Mouse (Mus musculus) hindbrain, embryonic 11.5 days (tissue): Measurements from ENCODE around the gene Pkn1. TPM values are rescaled to one million over a fixed set of nuclear protein-coding genes. Genes with fewer than 3 reads are reported as not detected.

Experiments
- ATAC-seq: fragments of 200-750 bp; cut with Nextera tagmentation; 2 replicates; pipeline ENCODE4 v1.8.0; 2017; ENCODE audit warnings: mild to moderate bottlenecking, moderate TSS enrichment, moderate library complexity; ENCODE audit not compliant: low FRiP score
- DNase-seq: peaks from one replicate; pipeline ENCODE4 v3.0.0-alpha.2; 2015; ENCODE audit warnings: low spot score
- H3K27ac ChIP-seq: fragments of 300-500 bp; sonication (generic); 2 replicates; pipeline ENCODE4 v1.5.1; 2014; ENCODE audit warnings: mild to moderate bottlenecking, low read depth, low read length
- H3K27me3 ChIP-seq: fragments of 300-500 bp; sonication (generic); 2 replicates; pipeline ENCODE4 v1.6.1; 2014; ENCODE audit warnings: mild to moderate bottlenecking, low read length, moderate library complexity, mixed read lengths; ENCODE audit not compliant: control insufficient read depth, insufficient read depth
- H3K36me3 ChIP-seq: fragments of 300-500 bp; sonication (generic); 2 replicates; pipeline ENCODE4 v1.6.1; 2014; ENCODE audit warnings: mild to moderate bottlenecking, low read length, moderate library complexity, mixed read lengths; ENCODE audit not compliant: control insufficient read depth, insufficient read depth
- H3K4me1 ChIP-seq: fragments of 300-500 bp; sonication (generic); replicated peaks from 2 replicates; pipeline ENCODE4 v1.6.1; 2014; ENCODE audit warnings: low read length, mixed read lengths; ENCODE audit not compliant: control insufficient read depth, insufficient read depth
- H3K4me2 ChIP-seq: fragments of 300-500 bp; sonication (generic); replicated peaks from 2 replicates; pipeline ENCODE4 v1.6.1; 2014; ENCODE audit warnings: mild to moderate bottlenecking, low read depth, low read length
- H3K4me3 ChIP-seq: fragments of 300-500 bp; sonication (generic); 2 replicates; pipeline ENCODE4 v1.5.1; 2014; ENCODE audit warnings: low read depth, low read length
- H3K9ac ChIP-seq: fragments of 300-500 bp; sonication (generic); 2 replicates; pipeline ENCODE4 v1.6.1; 2014; ENCODE audit warnings: low read depth, low read length
- H3K9me3 ChIP-seq: fragments of 300-500 bp; sonication (generic); 2 replicates; pipeline ENCODE4 v1.6.1; 2016; ENCODE audit warnings: low read length; ENCODE audit not compliant: control insufficient read depth
- WGBS: fragments of 180-500 bp; shearing (Covaris S2); extraction: QIAGEN DNeasy Blood & Tissue Kit; methylation state at CpG from one replicate; pipeline ENCODE4 v1.1.7; 2014; 5-methylcytosine and 5-hydroxymethylcytosine counted together
- polyA plus RNA-seq: library from polyadenylated mRNA; unstranded; fragments of >200 nt; fragmentation: Nextera tagmentation; extraction: Ambion mirVana; gene quantifications from 2 replicates; pipeline ENCODE4 v1.2.1, GENCODE M21; 2014

The Pkn1 gene
- polyA plus RNA-seq, 1 experiment from 2014 or later, result 22.6 TPM

DNA sequence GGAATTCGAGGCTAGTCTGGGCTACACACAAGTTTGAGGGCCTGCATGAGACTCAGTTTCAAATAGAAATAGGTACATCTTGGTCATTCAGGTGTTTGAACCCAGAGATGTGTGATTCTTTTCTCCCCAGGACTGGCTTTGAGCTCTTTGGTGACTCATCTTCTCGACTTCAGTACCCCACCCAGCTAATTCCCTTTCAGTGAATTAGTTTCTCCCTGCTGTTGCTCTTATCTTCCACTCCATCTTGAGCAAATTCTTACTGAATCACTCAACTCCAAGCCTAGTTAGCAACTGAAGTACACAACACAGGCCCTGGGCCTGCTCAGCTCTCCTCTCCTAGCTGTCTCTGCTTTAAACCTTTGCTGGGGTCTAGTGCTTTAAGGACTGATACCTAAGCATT, 17.6 kb upstream of the Pkn1 start:
- ATAC-seq, result no peak
- no peak overlapping the region; the same call in 1 of the 2 replicates for H3K4me3 ChIP-seq
- 77% methylated on average over 2 of the region's 2 CpGs for WGBS
- H3K9ac ChIP-seq, result no peak overlapping the region
- no peak overlapping the region for H3K27ac ChIP-seq
- H3K9me3 ChIP-seq, result no peaks in the 10 kb centered on the region
- no peaks in the 10 kb centered on the region for H3K27me3 ChIP-seq
- H3K36me3 ChIP-seq, result peaks cover 13% of the 10 kb centered on the region
- H3K4me1 ChIP-seq, result no peaks in the 10 kb centered on the region
- H3K4me2 ChIP-seq, result peak overlapping the region; percentile 74; the same call in 1 of the 2 replicates
- no peak for DNase-seq

DNA sequence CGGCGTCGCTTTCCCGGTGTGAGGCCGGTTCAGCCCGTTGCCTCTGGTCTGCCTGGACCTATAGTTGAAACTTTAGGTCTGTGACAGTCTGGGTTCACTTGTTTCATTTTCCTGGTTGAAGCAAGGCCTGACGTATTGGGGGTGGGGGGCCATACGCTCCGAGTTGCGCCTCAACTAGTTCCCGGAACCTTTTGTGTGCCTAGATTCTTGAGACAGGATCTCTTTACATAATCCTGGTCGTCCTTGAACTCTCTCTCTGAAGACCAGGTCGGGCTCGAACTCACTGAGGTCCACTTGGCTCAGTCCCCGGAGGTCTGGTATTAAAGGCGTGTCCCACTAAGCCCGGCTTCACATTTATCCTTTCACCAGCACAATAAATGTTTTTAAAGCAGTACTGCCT, 16.8 kb upstream of the Pkn1 start:
- H3K27ac ChIP-seq, result no peak overlapping the region

DNA sequence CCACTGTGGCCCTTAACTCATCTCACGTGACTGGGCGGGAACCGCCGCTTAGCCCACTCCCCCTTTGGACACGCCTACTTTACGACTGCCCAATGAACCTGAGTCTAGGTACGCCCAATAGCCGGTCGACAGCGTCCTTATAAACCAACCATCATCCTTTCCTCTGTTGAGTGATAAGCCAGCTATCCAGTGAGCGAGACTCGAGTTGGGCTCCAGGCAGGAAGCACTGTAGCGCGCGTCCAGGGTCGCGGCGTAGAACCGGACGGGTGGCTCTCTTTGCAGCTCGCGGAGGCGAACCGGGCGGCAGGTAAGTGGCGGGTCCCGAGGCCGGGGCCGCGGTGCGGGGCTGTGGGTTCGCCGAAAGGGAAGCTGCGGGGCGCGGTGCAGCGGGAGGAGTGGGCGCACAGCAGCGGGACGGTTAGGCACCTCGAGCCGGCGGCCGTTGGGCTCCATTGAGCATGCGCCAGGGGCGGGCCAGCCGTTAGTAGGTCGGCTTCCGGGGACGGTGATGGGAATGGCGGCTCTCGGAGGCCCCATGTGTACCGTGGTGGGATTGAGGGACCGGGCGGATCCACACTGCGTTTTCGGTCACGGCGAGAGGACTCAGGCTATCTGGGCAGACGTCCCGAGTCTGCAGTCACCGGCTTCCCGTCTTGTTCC, 16.2 kb upstream of the Pkn1 start, which contains the start of gene Ddx39:
Gene Ddx39, plus strand, starts transcription at position 147 of the 660 bp plus-strand sequence.
- H3K9me3 ChIP-seq, result no peaks in the 10 kb centered on the region
- H3K9ac ChIP-seq, result peak within 1 kb of the TSS; percentile 79
- ATAC-seq, result peak; percentile 99
- peaks cover 3% of the 10 kb centered on the region; the same call in 1 of the 2 replicates for H3K36me3 ChIP-seq
- under 1% methylated on average over 61 of the region's 63 CpGs for WGBS
- H3K4me2 ChIP-seq, result peak within 1 kb of the TSS; percentile 74
- no peaks in the 10 kb centered on the region for H3K27me3 ChIP-seq
- peak within 1 kb of the TSS; percentile 90 for H3K27ac ChIP-seq
- peak; percentile 96 for DNase-seq
- no peaks in the 10 kb centered on the region for H3K4me1 ChIP-seq
- peak within 1 kb of the TSS; percentile 77 for H3K4me3 ChIP-seq

More for the DNA sequence above, 16.8 kb upstream of the Pkn1 start:
- no peak for ATAC-seq
- peaks cover 6% of the 10 kb centered on the region for H3K36me3 ChIP-seq
- no peaks in the 10 kb centered on the region for H3K27me3 ChIP-seq
- no peaks in the 10 kb centered on the region for H3K4me1 ChIP-seq
- no peaks in the 10 kb centered on the region for H3K9me3 ChIP-seq
- peak overlapping the region; percentile 74 for H3K4me2 ChIP-seq
- under 1% methylated on average over 17 of the region's 17 CpGs for WGBS
- no peak for DNase-seq
- peak overlapping the region; percentile 77 for H3K4me3 ChIP-seq
- H3K9ac ChIP-seq, result peak overlapping the region; percentile 79

DNA sequence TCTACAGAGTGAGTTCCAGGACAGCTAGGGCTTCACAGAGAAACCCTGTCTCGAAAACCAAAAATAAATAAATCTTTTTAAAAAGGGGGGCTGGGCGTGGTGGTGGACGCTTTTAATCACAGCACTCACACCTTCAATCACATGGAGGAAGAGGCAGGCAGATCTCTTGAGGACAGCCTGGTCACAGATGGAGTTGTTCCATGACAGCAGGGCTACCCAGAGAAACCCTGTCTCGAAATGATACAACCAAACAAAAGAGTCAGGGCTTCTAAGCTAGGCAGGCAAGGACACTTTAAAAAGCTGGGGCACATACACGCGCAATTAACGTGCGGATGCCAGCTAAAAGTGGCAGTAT, 15.7 kb upstream of the Pkn1 start:
- peak overlapping the region; percentile 77 for H3K4me3 ChIP-seq
- peak overlapping the region; percentile 32 for H3K4me2 ChIP-seq
- H3K27ac ChIP-seq, result no peak overlapping the region
- DNase-seq, result no peak
- no peaks in the 10 kb centered on the region for H3K4me1 ChIP-seq
- ATAC-seq, result no peak; the same call in 1 of the 2 replicates
- no peaks in the 10 kb centered on the region for H3K27me3 ChIP-seq
- no peak overlapping the region for H3K9ac ChIP-seq
- WGBS, result 19% methylated on average over 8 of the region's 8 CpGs
- H3K9me3 ChIP-seq, result no peaks in the 10 kb centered on the region
- peaks cover 2% of the 10 kb centered on the region; the same call in 1 of the 2 replicates for H3K36me3 ChIP-seq

DNA sequence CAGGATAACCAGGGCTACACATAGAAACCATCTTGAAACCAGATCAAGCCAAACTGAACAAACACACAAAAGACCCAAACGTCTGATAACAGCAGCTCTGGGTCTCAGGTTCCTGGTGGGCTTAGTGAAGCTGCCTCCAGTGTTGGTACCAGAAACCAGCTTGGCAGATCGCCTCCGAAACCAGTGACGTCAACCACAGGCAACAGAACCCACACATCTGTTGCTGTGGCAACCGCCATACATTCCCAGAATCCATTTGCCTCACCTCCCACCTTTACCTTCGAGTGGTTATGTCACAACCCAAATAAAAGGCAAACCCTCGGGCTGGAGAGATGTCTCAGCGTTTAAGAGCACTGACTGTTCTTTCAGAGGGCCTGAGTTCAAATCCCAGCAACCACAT, 8.6 kb upstream of the Pkn1 start:
- DNase-seq, result no peak
- Histone ChIP-seq H3K4me3 (no peak overlapping the region), H3K9ac (no peak overlapping the region), H3K36me3 (no peaks in the 10 kb centered on the region), H3K27ac (no peak overlapping the region), H3K4me1 (no peaks in the 10 kb centered on the region), H3K9me3 (no peaks in the 10 kb centered on the region), H3K27me3 (no peaks in the 10 kb centered on the region), H3K4me2 (no peak overlapping the region)
- WGBS, result 80% methylated on average over 8 of the region's 8 CpGs
- ATAC-seq, result no peak

DNA sequence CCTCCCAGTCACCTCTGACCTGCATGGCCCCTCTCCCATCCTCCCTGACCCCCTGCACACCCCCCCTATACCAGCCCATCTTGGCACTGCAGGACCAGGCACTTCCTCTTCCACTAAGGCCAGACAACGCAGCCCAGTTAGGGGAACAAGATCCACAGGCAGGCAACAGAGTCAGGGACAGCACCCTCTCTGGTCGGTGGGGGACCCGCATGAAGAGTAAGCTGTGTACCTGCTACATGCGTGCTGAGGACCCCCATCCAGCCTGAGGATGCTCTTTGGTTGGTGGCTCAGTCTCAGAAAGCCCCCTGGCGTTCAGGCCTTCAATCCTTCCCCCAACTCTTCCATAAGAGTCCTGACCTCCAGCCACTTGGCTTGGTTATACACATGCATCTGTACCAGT, 7.4 kb upstream of the Pkn1 start:
- Histone ChIP-seq H3K9me3 (no peaks in the 10 kb centered on the region), H3K9ac (no peak overlapping the region), H3K4me3 (no peak overlapping the region), H3K4me1 (no peaks in the 10 kb centered on the region), H3K27me3 (no peaks in the 10 kb centered on the region), H3K36me3 (no peaks in the 10 kb centered on the region), H3K4me2 (no peak overlapping the region), H3K27ac (no peak overlapping the region)
- DNase-seq, result no peak
- no peak for ATAC-seq
- 57% methylated on average over 5 of the region's 5 CpGs for WGBS

DNA sequence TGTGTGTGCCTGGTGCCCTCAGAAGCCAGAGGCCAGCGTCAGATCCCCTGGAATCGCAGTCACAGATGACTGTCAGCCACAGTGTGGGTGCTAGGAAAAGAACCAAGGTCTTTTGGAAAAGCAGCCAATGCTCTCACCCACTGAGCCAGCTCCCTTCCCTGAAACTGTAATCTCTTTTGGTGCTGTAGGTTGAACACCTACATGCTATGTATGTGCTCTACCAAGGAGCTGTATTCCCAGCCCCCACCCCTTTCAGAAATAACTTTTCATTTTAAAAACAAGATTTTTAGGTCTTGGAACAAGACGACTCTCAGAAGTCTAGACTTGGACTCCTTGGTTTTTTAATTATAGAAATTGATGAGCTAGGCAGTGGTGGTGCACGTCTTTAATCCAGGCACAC, 4.4 kb upstream of the Pkn1 start:
- WGBS, result 86% methylated on average over 4 of the region's 4 CpGs
- Histone ChIP-seq H3K4me2 (no peak overlapping the region), H3K4me1 (0 out of 2 replicates have a peak, but pooled peaks cover under 1% of the 10 kb centered on the region), H3K4me3 (no peak overlapping the region), H3K27me3 (no peaks in the 10 kb centered on the region), H3K36me3 (no peaks in the 10 kb centered on the region), H3K27ac (no peak overlapping the region), H3K9me3 (no peaks in the 10 kb centered on the region), H3K9ac (no peak overlapping the region)
- no peak for DNase-seq
- ATAC-seq, result no peak

DNA sequence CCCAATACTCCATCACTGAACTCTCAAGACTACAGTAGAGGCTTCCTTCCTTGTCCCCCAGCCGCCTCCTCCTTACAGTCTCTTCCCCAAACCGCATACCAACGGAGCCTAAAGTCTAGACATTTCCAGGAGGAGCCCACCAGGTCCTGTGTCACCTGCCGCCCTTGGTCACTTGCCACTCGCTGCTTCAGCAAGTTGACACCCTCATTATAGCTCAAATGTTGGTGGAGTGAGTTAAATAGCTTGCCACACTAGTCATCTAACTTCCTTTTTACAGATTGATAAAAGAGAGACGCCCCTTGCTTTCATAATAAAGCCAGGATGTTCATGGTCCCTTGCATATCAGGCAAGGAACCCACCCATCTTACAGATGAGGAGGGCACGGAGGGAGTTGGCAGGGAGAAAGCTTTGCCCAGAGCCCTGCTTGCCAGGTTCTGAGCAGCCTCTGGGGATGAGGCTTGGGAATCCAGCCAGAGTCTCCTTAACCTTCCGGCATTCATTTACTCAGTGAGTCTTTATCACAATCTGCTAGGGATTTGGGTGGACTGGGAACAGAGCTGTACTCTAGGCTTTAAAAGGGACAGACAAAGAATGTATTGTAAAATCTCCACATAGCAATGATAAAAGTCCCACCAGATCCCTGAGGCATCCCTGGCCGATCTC, 1.6 kb upstream of the Pkn1 start:
- Histone ChIP-seq H3K27ac (no peak overlapping the region), H3K4me1 (peaks cover 7% of the 10 kb centered on the region; the same call in 1 of the 2 replicates), H3K9me3 (no peaks in the 10 kb centered on the region), H3K27me3 (no peaks in the 10 kb centered on the region), H3K36me3 (no peaks in the 10 kb centered on the region), H3K9ac (no peak overlapping the region), H3K4me2 (no peak overlapping the region), H3K4me3 (no peak overlapping the region)
- 88% methylated on average over 9 of the region's 9 CpGs for WGBS
- no peak for ATAC-seq
- DNase-seq, result no peak

DNA sequence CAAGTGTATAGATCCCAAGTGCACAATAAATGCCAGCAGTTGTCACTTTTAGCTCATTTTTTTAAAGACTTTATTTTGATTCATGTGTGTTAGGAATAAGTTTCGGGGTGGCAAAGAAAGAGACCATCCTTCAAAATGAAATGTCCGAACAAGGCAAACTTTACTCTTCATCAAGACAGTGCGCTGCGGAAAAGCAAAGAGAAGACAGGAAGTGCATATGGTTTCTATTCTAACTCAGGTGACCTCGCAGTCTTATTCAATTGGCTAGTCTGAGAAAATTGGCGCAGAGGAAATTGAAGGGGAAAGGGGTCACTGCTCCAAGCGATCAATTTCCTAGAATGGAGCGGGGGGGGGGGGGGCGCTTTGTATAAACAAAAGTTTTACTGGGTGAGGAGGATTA, 587 bp upstream of the Pkn1 start:
- DNase-seq, result peak; percentile 28
- Histone ChIP-seq H3K9me3 (no peaks in the 10 kb centered on the region), H3K4me1 (peaks cover 7% of the 10 kb centered on the region; the same call in 1 of the 2 replicates), H3K4me3 (peak overlapping the region; percentile 84), H3K36me3 (no peaks in the 10 kb centered on the region), H3K9ac (peak overlapping the region; percentile 90), H3K27me3 (no peaks in the 10 kb centered on the region), H3K27ac (peak overlapping the region; percentile 54; the same call in 1 of the 2 replicates), H3K4me2 (peak overlapping the region; percentile 93)
- WGBS, result 41% methylated on average over 9 of the region's 9 CpGs
- no peak; the same call in 1 of the 2 replicates for ATAC-seq
